Mouse (Mus musculus) limb, embryonic 14.5 days (tissue): Measurements from ENCODE around the gene Dnlz. TPM values are rescaled to one million over a fixed set of nuclear protein-coding genes. Genes with fewer than 3 reads are reported as not detected.

Experiments
- ATAC-seq: fragments of 200-750 bp; cut with Nextera tagmentation; 2 replicates; pipeline ENCODE4 v1.8.0; 2017; ENCODE audit warnings: low read depth, moderate number of reproducible peaks, moderate TSS enrichment; ENCODE audit not compliant: low FRiP score
- DNase-seq: peaks from one replicate; pipeline ENCODE4 v3.0.0-alpha.2; 2015; ENCODE audit warnings: low spot score
- H3K27ac ChIP-seq: fragments of 300-500 bp; sonication (generic); replicated peaks from 2 replicates; pipeline ENCODE4 v1.5.1; 2014; ENCODE audit warnings: low read depth, mild to moderate bottlenecking, low read length, moderate library complexity, mixed read lengths
- H3K27me3 ChIP-seq: fragments of 300-500 bp; sonication (generic); 2 replicates; pipeline ENCODE4 v1.6.1; 2014; ENCODE audit warnings: low read length, mixed read lengths; ENCODE audit not compliant: control insufficient read depth, insufficient read depth
- H3K36me3 ChIP-seq: fragments of 300-500 bp; sonication (generic); 2 replicates; pipeline ENCODE4 v1.6.1; 2014; ENCODE audit warnings: mild to moderate bottlenecking, low read length, moderate library complexity, mixed read lengths; ENCODE audit not compliant: control insufficient read depth, insufficient read depth
- H3K4me1 ChIP-seq: fragments of 300-500 bp; sonication (generic); 2 replicates; pipeline ENCODE4 v1.6.1; 2014; ENCODE audit warnings: antibody characterized with exemption, low read length, mixed read lengths; ENCODE audit not compliant: control insufficient read depth, insufficient read depth
- H3K4me2 ChIP-seq: fragments of 300-500 bp; sonication (generic); replicated peaks from 2 replicates; pipeline ENCODE4 v1.6.1; 2014; ENCODE audit warnings: low read depth, mild to moderate bottlenecking, low read length, moderate library complexity; ENCODE audit not compliant: severe bottlenecking
- H3K4me3 ChIP-seq: fragments of 300-500 bp; sonication (generic); replicated peaks from 2 replicates; pipeline ENCODE4 v1.5.1; 2014; ENCODE audit warnings: low read length
- H3K9ac ChIP-seq: fragments of 300-500 bp; sonication (generic); 2 replicates; pipeline ENCODE4 v1.6.1; 2014; ENCODE audit warnings: mild to moderate bottlenecking, low read depth, low read length, moderate library complexity; ENCODE audit not compliant: severe bottlenecking
- H3K9me3 ChIP-seq: fragments of 300-500 bp; sonication (generic); 2 replicates; pipeline ENCODE4 v1.6.1; 2016; ENCODE audit warnings: low read length; ENCODE audit not compliant: control insufficient read depth
- POLR2A ChIP-seq: fragments of 200-500 bp; IDR thresholded peaks from 2 replicates; pipeline ENCODE4 v1.8.0; 2012; ENCODE audit warnings: inconsistent platforms, mild to moderate bottlenecking, moderate library complexity, borderline replicate concordance; ENCODE audit not compliant: insufficient read depth, insufficient read length; ENCODE audit errors: extremely low read depth
- WGBS: fragments of 180-500 bp; shearing (Covaris S2); extraction: QIAGEN DNeasy Blood & Tissue Kit; methylation state at CpG from one replicate; pipeline ENCODE4 v1.1.7; 2014; 5-methylcytosine and 5-hydroxymethylcytosine counted together
- polyA plus RNA-seq, 2 experiments: library from polyadenylated mRNA; depleted of rRNA in 1 of 2; stranded (reverse) in 1 of 2; unstranded in 1 of 2; fragments of >200 nt; fragmentation: Nextera tagmentation in 1 of 2; extraction: Ambion mirVana in 1 of 2; gene quantifications; 2 replicates each; pipeline versions ENCODE4 v1.2.1 to v1.2.3; 2012 to 2014

Dnlz gene
- polyA plus RNA-seq, 2 experiments: 28.2 to 31.1 TPM

GRCm38 (mm10) chr2:26357484-26357883 lies 5.6 kb upstream of the Dnlz start:
- 46% methylated on average over 15 of the region's 15 CpGs for WGBS
- ATAC-seq: no peak

GRCm38 (mm10) chr2:26356678-26357077 lies 4.8 kb upstream of the Dnlz start:
- DNase-seq: no peak
- ATAC-seq: no peak
- Histone ChIP-seq H3K9ac (no peak overlapping the region), H3K4me1 (peaks cover 5% of the 10 kb centered on the region; the same call in 1 of the 2 replicates), H3K4me2 (no peak overlapping the region), H3K9me3 (no peaks in the 10 kb centered on the region), H3K27ac (no peak overlapping the region), H3K36me3 (peaks cover 2% of the 10 kb centered on the region; the same call in 1 of the 2 replicates), H3K4me3 (no peak overlapping the region), H3K27me3 (no peaks in the 10 kb centered on the region)
- TF ChIP-seq POLR2A: no peak
- 80% methylated on average over 7 of the region's 7 CpGs for WGBS

More at GRCm38 (mm10) chr2:26357484-26357883, 5.6 kb upstream of the Dnlz start:
- TF ChIP-seq POLR2A: no peak
- Histone ChIP-seq H3K9me3 (no peaks in the 10 kb centered on the region), H3K4me2 (no peak overlapping the region), H3K27me3 (no peaks in the 10 kb centered on the region), H3K4me3 (no peak overlapping the region), H3K36me3 (peaks cover 5% of the 10 kb centered on the region), H3K9ac (no peak overlapping the region; the same call in 1 of the 2 replicates), H3K27ac (no peak overlapping the region), H3K4me1 (peaks cover 4% of the 10 kb centered on the region; the same call in 1 of the 2 replicates)
- DNase-seq: no peak

GRCm38 (mm10) chr2:26356231-26356630 lies 4.3 kb upstream of the Dnlz start:
- Histone ChIP-seq H3K4me2 (no peak overlapping the region), H3K27ac (no peak overlapping the region), H3K9ac (no peak overlapping the region), H3K27me3 (no peaks in the 10 kb centered on the region), H3K9me3 (no peaks in the 10 kb centered on the region), H3K4me1 (peaks cover 6% of the 10 kb centered on the region), H3K4me3 (no peak overlapping the region), H3K36me3 (peaks cover 2% of the 10 kb centered on the region; the same call in 1 of the 2 replicates)
- ATAC-seq (no peak), DNase-seq (no peak)
- no peak for TF ChIP-seq POLR2A
- 82% methylated on average over 4 of the region's 4 CpGs for WGBS

GRCm38 (mm10) chr2:26354401-26354800 lies 2.5 kb upstream of the Dnlz start:
- 91% methylated on average over 4 of the region's 4 CpGs for WGBS
- no peak overlapping the region for H3K27ac ChIP-seq
- H3K36me3 ChIP-seq: peaks cover 12% of the 10 kb centered on the region
- H3K27me3 ChIP-seq: no peaks in the 10 kb centered on the region
- ATAC-seq (no peak), DNase-seq (no peak)
- no peak overlapping the region for H3K4me2 ChIP-seq
- H3K9ac ChIP-seq: no peak overlapping the region
- no peaks in the 10 kb centered on the region for H3K9me3 ChIP-seq
- H3K4me1 ChIP-seq: peaks cover 12% of the 10 kb centered on the region
- no peak for TF ChIP-seq POLR2A
- no peak overlapping the region for H3K4me3 ChIP-seq

- no peak for TF ChIP-seq POLR2A
- Histone ChIP-seq H3K27me3 (no peaks in the 10 kb centered on the region), H3K36me3 (peaks cover 21% of the 10 kb centered on the region), H3K9ac (no peak overlapping the region), H3K4me3 (no peak overlapping the region), H3K27ac (no peak overlapping the region), H3K4me1 (peaks cover 12% of the 10 kb centered on the region), H3K4me2 (peak overlapping the region; percentile 97), H3K9me3 (no peaks in the 10 kb centered on the region)
- ATAC-seq (no peak), DNase-seq (no peak)
- WGBS: 87% methylated on average over 11 of the region's 11 CpGs
These were observed 1.4 kb upstream of the Dnlz start for GRCm38 (mm10) chr2:26353066-26353980.
